Comparison of ENCODE assay signal across 8 mouse cellular contexts in the genomic region with DNA sequence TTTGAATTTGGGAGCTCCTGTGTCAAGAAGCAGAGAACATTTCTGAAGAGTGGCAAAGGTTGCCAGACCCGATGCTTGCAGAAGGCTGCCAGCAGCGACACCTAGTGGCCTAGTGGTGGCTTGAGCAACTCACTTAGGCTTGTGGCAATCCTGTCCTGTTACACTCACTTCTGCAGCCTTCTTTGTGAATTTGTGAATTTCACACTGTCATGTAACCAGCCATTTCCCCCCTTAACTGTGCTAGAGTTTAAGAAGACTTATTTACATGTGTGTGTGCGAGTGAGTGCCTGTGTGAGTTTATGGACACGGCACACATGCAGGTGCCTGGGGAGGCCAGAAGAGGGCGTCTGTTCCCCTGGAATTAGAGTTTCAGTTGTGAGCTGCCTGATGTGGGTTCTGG. TPM values are rescaled to one million over a fixed set of nuclear protein-coding genes. Genes with fewer than 3 reads are reported as not detected.
DNase-seq lines count a peak whose midpoint lies in the region; ATAC-seq lines count a peak whose summit lies in the region.

No protein-coding gene starts in this region.

- no peak for ATAC-seq in CD4-positive, CD25-positive, alpha-beta regulatory T cell, adult 4 months
- peak; percentile 57 for ATAC-seq in granulocyte monocyte progenitor cell, adult 5-6 weeks (replicated peaks; ENCODE audit: poor library complexity, severe bottlenecking)
- ATAC-seq in megakaryocyte, adult 5-6 weeks (ENCODE audit: poor library complexity, severe bottlenecking), result peak; percentile 72

- peak; percentile 90 for DNase-seq in CD4-positive, CD25-positive, alpha-beta regulatory T cell, adult 2 months (ENCODE audit: low read depth, low spot score)
- peak; percentile 86 for DNase-seq in ZHBTc4 (ENCODE audit: low read depth, low spot score)
- DNase-seq in cerebellum, postnatal 25 days, result peak; percentile 86 to 93
- DNase-seq in layer of hippocampus, adult 8-10 months (ENCODE audit: low spot score in 2 of 2), result peak; percentile 45 to 74
- peak; percentile 69 to 89 for DNase-seq in spleen, postnatal 10 days (ENCODE audit: low spot score in 2 of 2)

RNA-seq across cellular contexts. Expression of a gene that starts 10.9 kb away (rescaled TPM):
- polyA plus RNA-seq in CD4-positive, CD25-positive, alpha-beta regulatory T cell, adult 4 months (2017; shearing (Covaris generic)), result not detected
- total RNA-seq in granulocyte monocyte progenitor cell, adult 5-6 weeks (2014; fragmentation: Nextera tagmentation), result not detected in 2 replicates
- total RNA-seq in granulocyte monocyte progenitor cell, adult 5-6 weeks (2017), result not detected in 2 replicates
- total RNA-seq in layer of hippocampus, adult 8-10 months (2022), result 10 to 100 TPM; 35.6 to 44.8 (median 42.1) TPM
- not detected in 2 replicates for total RNA-seq in megakaryocyte, adult 5-6 weeks (2015)
- not detected in 2 replicates for total RNA-seq in megakaryocyte, adult 5-6 weeks (2017)

RNA-seq across cellular contexts. Expression of a gene that starts 19.2 kb away (rescaled TPM):
- polyA plus RNA-seq in CD4-positive, CD25-positive, alpha-beta regulatory T cell, adult 4 months (2017; shearing (Covaris generic)), result 1 to 10 TPM; 2.7 to 3.9 TPM
- total RNA-seq in granulocyte monocyte progenitor cell, adult 5-6 weeks (2014; fragmentation: Nextera tagmentation), result 7.1 and 7.9 TPM in 2 replicates
- 9.8 TPM in 2 replicates for total RNA-seq in granulocyte monocyte progenitor cell, adult 5-6 weeks (2017)
- total RNA-seq in layer of hippocampus, adult 8-10 months (2022), result 1 to 10 TPM; 6.5 to 9.5 (median 7.4) TPM
- total RNA-seq in megakaryocyte, adult 5-6 weeks (2015), result 1.9 and 2.5 TPM in 2 replicates
- total RNA-seq in megakaryocyte, adult 5-6 weeks (2017), result 2.3 and 7.7 TPM in 2 replicates

RNA-seq across cellular contexts. Expression of a gene that starts 27.9 kb away (rescaled TPM):
- under 1 TPM; 0.31 to 0.56 TPM for polyA plus RNA-seq in CD4-positive, CD25-positive, alpha-beta regulatory T cell, adult 4 months (2017; shearing (Covaris generic))
- not detected in 2 replicates for total RNA-seq in granulocyte monocyte progenitor cell, adult 5-6 weeks (2014; fragmentation: Nextera tagmentation)
- total RNA-seq in granulocyte monocyte progenitor cell, adult 5-6 weeks (2017), result 0.13 TPM in 1 of 2 replicates, not detected in the other
- total RNA-seq in layer of hippocampus, adult 8-10 months (2022), result 1 to 10 TPM in 1 of 4 experiments, under 1 TPM in 3; 0.91 to 1.9 (median 0.95) TPM
- total RNA-seq in megakaryocyte, adult 5-6 weeks (2015), result 0.04 and 0.27 TPM in 2 replicates
- total RNA-seq in megakaryocyte, adult 5-6 weeks (2017), result not detected in 2 replicates

RNA-seq across cellular contexts. Expression of a gene that starts 36.0 kb away (rescaled TPM):
- polyA plus RNA-seq in CD4-positive, CD25-positive, alpha-beta regulatory T cell, adult 4 months (2017; shearing (Covaris generic)), result 100 to 1,000 TPM; 123 to 141 TPM
- 78.5 and 112 TPM in 2 replicates for total RNA-seq in granulocyte monocyte progenitor cell, adult 5-6 weeks (2014; fragmentation: Nextera tagmentation)
- 36.9 and 44.2 TPM in 2 replicates for total RNA-seq in granulocyte monocyte progenitor cell, adult 5-6 weeks (2017)
- total RNA-seq in layer of hippocampus, adult 8-10 months (2022), result 10 to 100 TPM; 39.3 to 45.7 (median 42.6) TPM
- 74.4 and 77.6 TPM in 2 replicates for total RNA-seq in megakaryocyte, adult 5-6 weeks (2015)
- 25.6 and 31.5 TPM in 2 replicates for total RNA-seq in megakaryocyte, adult 5-6 weeks (2017)

RNA-seq across cellular contexts. Expression of a gene that starts 37.9 kb away (rescaled TPM):
- 1 to 10 TPM; 3.3 to 5.3 TPM for polyA plus RNA-seq in CD4-positive, CD25-positive, alpha-beta regulatory T cell, adult 4 months (2017; shearing (Covaris generic))
- total RNA-seq in granulocyte monocyte progenitor cell, adult 5-6 weeks (2014; fragmentation: Nextera tagmentation), result 4.7 and 4.8 TPM in 2 replicates
- total RNA-seq in granulocyte monocyte progenitor cell, adult 5-6 weeks (2017), result 0.57 TPM in 1 of 2 replicates, not detected in the other
- 1 to 10 TPM; 2.5 to 8.6 (median 3.5) TPM for total RNA-seq in layer of hippocampus, adult 8-10 months (2022)
- 4.0 and 5.2 TPM in 2 replicates for total RNA-seq in megakaryocyte, adult 5-6 weeks (2015)
- 0.11 and 4.3 TPM in 2 replicates for total RNA-seq in megakaryocyte, adult 5-6 weeks (2017)

Comparison
In these comparisons a context has a peak if more than half of its experiments do, and no peak if none do; other contexts are left out.
1. RNA of a gene that starts 10.9 kb away (total RNA-seq): 35.6 to 44.8 TPM in layer of hippocampus, adult 8-10 months; not detected in granulocyte monocyte progenitor cell, adult 5-6 weeks and not detected in megakaryocyte, adult 5-6 weeks; every median in the first group is over 10 times any median in the second.
2. Peak in every context shown above with its lines, with median percentiles within 50 percentile points of each other: DNase-seq.